Mouse (Mus musculus) ES-Bruce4 (cell line): ENCODE measurements around the gene Adam23. TPM values are rescaled to one million over a fixed set of nuclear protein-coding genes. Genes with fewer than 3 reads are reported as not detected.

Source experiments
- H3K27ac ChIP-seq: 2 replicates; pipeline ENCODE4 v1.5.1; 2012; ENCODE audit warnings: low read length, inconsistent platforms; ENCODE audit not compliant: insufficient read depth
- H3K27me3 ChIP-seq: 2 replicates; pipeline ENCODE4 v1.6.1; 2012; ENCODE audit warnings: mild to moderate bottlenecking, low read length, inconsistent platforms; ENCODE audit not compliant: control insufficient read depth, poor library complexity, insufficient read depth, severe bottlenecking
- H3K36me3 ChIP-seq: 2 replicates; pipeline ENCODE4 v1.6.1; 2012; ENCODE audit warnings: inconsistent platforms, mild to moderate bottlenecking, low read length, moderate library complexity; ENCODE audit not compliant: control insufficient read depth, poor library complexity, insufficient read depth, severe bottlenecking
- H3K4me1 ChIP-seq: one replicate; pipeline ENCODE4 v1.8.1; 2011; ENCODE audit warnings: low read length; ENCODE audit not compliant: control insufficient read depth, insufficient read depth
- H3K4me3 ChIP-seq: 2 replicates; pipeline ENCODE4 v1.5.1; 2011; ENCODE audit warnings: low read depth, mild to moderate bottlenecking, low read length
- H3K9ac ChIP-seq: 2 replicates; pipeline ENCODE4 v1.6.1; 2012; ENCODE audit warnings: low read depth, mild to moderate bottlenecking, inconsistent platforms; ENCODE audit not compliant: poor library complexity, severe bottlenecking
- H3K9me3 ChIP-seq: replicated peaks from 2 replicates; pipeline ENCODE4 v1.6.1; 2012; ENCODE audit warnings: mild to moderate bottlenecking, low read length, inconsistent platforms; ENCODE audit not compliant: control insufficient read depth, poor library complexity, insufficient read depth, severe bottlenecking
- CTCF ChIP-seq: IDR thresholded peaks from one replicate; pipeline ENCODE4 v1.8.1; 2011; ENCODE audit warnings: low read depth, low read length
- EP300 ChIP-seq: IDR thresholded peaks from 2 replicates; pipeline ENCODE4 v1.6.1; 2011; ENCODE audit warnings: low read depth, low read length; ENCODE audit not compliant: insufficient read depth
- POLR2A ChIP-seq: IDR thresholded peaks from one replicate; pipeline ENCODE4 v1.8.1; 2011; ENCODE audit warnings: low read length; ENCODE audit not compliant: insufficient read depth
- polyA plus RNA-seq: library from polyadenylated mRNA; stranded (reverse); fragments of >200 nt; gene quantifications from 2 replicates; pipeline ENCODE4 v1.2.4, GENCODE M21; 2011; ENCODE audit warnings: low read depth; ENCODE audit not compliant: missing spikeins, insufficient read depth, insufficient read length

Adam23 gene
- polyA plus RNA-seq, 1 experiment, result 26.1 TPM

- H3K27ac ChIP-seq, result no peak overlapping the region
- no peaks in the 10 kb centered on the region for H3K9me3 ChIP-seq
- H3K4me3 ChIP-seq, result peak overlapping the region; percentile 78; the same call in 1 of the 2 replicates
- TF ChIP-seq POLR2A (no peak), CTCF (no peak)
- H3K9ac ChIP-seq, result no peak overlapping the region
- peaks cover 10% of the 10 kb centered on the region; the same call in 1 of the 2 replicates for H3K36me3 ChIP-seq
- no peaks in the 10 kb centered on the region for H3K27me3 ChIP-seq
- H3K4me1 ChIP-seq, result peaks cover 1% of the 10 kb centered on the region
These were observed 512 bp upstream of the Adam23 start for GRCm38 (mm10) chr1:63445149-63445609.

GRCm38 (mm10) chr1:63446047-63446704 is 485 bp downstream of the Adam23 start:
- TF ChIP-seq EP300 (no peak), POLR2A (no peak), CTCF (no peak)
- Histone ChIP-seq H3K4me3 (peak overlapping the region; percentile 78), H3K9me3 (no peaks in the 10 kb centered on the region), H3K4me1 (peaks cover 1% of the 10 kb centered on the region), H3K27me3 (no peaks in the 10 kb centered on the region), H3K36me3 (peaks cover 12% of the 10 kb centered on the region; the same call in 1 of the 2 replicates), H3K27ac (no peak overlapping the region), H3K9ac (peak overlapping the region; percentile 95)

GRCm38 (mm10) chr1:63446721-63447120 is 1.0 kb downstream of the Adam23 start:
- TF ChIP-seq POLR2A, result no peak
- peaks cover 15% of the 10 kb centered on the region; the same call in 1 of the 2 replicates for H3K36me3 ChIP-seq
- H3K9ac ChIP-seq, result peak overlapping the region; percentile 95

GRCm38 (mm10) chr1:63450091-63450490 is 4.4 kb downstream of the Adam23 start:
- Histone ChIP-seq H3K27me3 (no peaks in the 10 kb centered on the region), H3K4me3 (no peak overlapping the region), H3K27ac (no peak overlapping the region), H3K9me3 (no peaks in the 10 kb centered on the region), H3K4me1 (no peaks in the 10 kb centered on the region), H3K9ac (no peak overlapping the region), H3K36me3 (peaks cover 17% of the 10 kb centered on the region; the same call in 1 of the 2 replicates)
- TF ChIP-seq POLR2A (no peak), CTCF (no peak), EP300 (no peak)

More at GRCm38 (mm10) chr1:63446721-63447120, 1.0 kb downstream of the Adam23 start:
- Histone ChIP-seq H3K9me3 (no peaks in the 10 kb centered on the region), H3K4me1 (peaks cover 1% of the 10 kb centered on the region), H3K27me3 (no peaks in the 10 kb centered on the region), H3K4me3 (peak overlapping the region; percentile 78), H3K27ac (no peak overlapping the region)

- Histone ChIP-seq H3K36me3 (peaks cover 10% of the 10 kb centered on the region; the same call in 1 of the 2 replicates), H3K27ac (no peak overlapping the region), H3K9me3 (no peaks in the 10 kb centered on the region), H3K27me3 (no peaks in the 10 kb centered on the region), H3K4me1 (no peaks in the 10 kb centered on the region), H3K4me3 (no peak overlapping the region), H3K9ac (no peak overlapping the region)
- TF ChIP-seq EP300, result no peak
These were observed 7.7 kb downstream of the Adam23 start for GRCm38 (mm10) chr1:63453332-63453887.

GRCm38 (mm10) chr1:63457801-63458519 is 12.3 kb downstream of the Adam23 start:
- TF ChIP-seq EP300 (no peak), CTCF (no peak), POLR2A (no peak)
- Histone ChIP-seq H3K4me1 (no peaks in the 10 kb centered on the region), H3K36me3 (no peaks in the 10 kb centered on the region; the same call in 1 of the 2 replicates), H3K9ac (no peak overlapping the region), H3K27ac (no peak overlapping the region), H3K27me3 (no peaks in the 10 kb centered on the region), H3K4me3 (no peak overlapping the region), H3K9me3 (no peaks in the 10 kb centered on the region)
